Mouse (Mus musculus) CD4-positive, CD25-positive, alpha-beta regulatory T cell, adult 2 months (primary cell): ENCODE data around the gene Matn3.

Experiments
- DNase-seq: peaks from one replicate; pipeline ENCODE4 v3.0.0-alpha.2; 2012; ENCODE audit warnings: low read depth, low spot score

Gene Matn3

DNA sequence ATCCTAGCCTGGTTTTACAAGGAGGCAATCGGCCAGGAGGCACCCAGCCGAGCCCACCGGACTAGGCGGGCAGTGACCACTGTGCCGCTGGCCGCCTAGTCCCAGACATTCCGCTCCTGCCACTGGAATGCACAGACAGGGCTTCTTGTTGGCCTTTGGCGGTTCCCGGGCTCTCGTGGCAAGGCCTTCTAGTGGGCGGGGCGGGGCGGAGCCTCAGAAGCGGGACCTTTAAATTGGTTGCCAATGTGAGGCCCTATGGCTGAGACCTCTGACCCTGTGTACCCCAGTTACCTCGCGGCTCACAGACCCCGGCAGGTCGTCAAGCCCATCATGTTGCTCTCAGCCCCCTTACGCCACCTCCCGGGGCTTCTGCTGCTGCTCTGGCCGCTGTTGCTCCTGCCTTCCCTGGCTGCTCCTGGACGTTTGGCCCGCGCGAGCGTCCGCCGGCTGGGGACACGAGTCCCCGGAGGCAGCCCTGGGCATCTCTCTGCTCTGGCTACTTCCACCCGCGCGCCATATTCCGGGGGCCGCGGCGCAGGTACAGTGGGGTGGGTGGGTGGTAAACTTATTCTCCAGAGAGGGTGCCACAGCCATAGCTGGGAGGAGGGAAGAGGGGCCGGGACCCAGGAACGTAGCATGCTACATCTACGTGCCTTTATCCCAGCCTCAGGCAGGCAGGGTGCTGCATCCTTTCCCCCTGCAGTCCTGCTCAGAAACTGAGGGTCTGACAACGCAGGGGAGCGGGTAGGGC, at the start of gene Matn3:
Gene Matn3, plus strand, starts transcription at position 216 of the 751 bp plus-strand sequence.
- DNase-seq, result peak; percentile 58

DNA sequence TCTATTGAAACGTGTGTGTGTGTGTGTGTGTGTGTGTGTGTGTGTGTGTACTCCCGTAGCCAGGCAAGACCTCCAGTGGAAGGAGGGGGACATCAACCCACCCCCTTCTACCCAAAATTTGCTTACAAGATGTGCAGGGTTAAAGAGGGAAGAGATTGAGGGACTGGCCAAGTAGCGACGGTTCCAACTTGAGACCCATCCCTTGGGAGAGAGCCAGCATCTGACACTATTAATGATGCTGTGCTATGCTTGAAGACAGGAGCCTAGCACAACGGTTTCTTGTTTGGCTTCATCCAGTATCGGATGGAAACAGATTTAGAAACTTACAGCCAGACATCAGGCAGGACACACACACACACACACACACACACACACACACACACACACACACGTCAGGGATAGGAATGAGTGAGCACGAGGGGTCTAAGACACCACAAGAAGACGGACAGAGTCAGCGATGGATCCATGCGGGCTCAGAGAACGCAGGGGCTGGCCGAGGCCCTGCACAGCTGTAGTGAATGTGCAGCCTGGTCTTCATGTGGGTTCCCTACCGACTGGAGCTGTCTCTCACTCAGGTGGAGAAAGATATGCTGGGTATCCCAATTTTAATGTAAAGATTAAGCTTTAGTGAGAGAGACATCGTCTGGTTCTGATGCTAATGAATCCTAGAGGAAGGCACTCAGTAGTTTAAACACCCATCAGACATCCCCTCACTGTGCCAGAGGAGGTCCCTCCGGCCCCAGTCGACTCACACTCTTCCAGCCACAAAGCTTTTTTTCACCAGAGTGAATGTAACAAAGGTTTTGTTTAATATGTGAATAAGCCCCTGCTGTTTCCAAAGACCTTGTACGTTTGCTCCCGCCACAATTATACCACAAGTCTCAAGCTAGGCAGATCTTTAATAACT, 48.6 kb upstream of the Matn3 start:
- DNase-seq, result no peak

DNA sequence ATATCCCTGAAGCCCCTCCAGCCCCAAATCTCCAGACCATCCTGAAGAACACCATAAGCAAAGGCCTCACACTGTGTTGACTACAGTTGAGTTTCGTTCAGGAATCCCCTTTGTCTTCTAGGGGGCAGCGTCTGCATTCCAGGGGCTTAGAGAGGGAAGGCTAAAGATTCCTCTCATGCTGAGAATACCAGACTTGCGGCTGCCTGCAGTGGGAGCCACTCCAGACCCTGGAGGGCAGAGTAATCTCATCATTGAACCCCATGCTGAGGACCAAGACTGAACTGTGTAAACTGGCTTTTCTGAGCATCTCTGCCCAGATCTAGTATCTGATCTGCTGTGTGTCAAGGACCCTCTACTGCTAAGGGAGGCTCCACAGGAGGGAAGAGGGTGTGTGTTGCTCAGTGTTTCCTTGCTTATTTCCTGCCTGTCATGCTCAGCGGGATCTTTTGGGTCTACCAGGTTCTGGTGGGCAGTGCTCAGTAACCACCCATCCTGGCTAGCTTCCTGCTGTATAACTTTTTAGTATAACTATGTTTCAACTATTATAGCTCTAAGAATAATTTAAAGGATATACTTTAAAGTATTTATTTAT, 47.5 kb upstream of the Matn3 start:
- no peak for DNase-seq

DNA sequence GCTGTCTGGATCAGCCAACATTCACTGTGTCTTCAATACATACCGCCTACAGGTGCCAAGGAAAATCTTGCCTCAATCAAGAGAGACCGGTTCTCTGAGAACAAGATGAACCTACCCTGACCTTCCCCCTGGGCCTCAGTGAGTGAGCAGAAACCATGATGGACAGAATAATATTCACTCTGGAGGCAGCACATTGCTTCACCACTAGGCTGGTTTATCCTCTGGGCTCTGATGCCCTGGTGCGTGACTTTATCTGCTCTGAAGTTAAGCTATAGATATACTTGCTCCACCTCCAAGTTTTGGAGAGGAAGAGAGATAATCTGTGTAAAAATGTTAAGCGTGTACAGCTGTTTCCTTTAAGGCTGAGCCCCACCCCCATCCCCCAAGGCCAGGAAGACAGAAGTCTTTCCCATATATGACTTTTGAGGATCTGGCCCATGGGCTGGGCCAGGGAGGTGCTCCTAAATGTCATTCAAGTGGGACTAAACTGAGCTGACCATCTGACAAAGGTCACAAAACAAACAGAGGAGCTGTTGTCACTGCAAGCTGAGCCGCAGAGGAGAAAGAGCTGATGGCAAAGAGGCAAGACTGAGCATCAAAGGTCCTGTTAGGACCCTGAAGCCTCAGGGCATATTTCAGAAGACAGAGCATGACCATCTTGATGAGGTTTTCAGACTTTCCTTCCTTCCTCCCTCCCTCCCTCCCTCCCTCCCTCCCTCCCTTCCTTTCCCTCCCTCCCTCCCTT, 46.6 kb upstream of the Matn3 start:
- no peak for DNase-seq

DNA sequence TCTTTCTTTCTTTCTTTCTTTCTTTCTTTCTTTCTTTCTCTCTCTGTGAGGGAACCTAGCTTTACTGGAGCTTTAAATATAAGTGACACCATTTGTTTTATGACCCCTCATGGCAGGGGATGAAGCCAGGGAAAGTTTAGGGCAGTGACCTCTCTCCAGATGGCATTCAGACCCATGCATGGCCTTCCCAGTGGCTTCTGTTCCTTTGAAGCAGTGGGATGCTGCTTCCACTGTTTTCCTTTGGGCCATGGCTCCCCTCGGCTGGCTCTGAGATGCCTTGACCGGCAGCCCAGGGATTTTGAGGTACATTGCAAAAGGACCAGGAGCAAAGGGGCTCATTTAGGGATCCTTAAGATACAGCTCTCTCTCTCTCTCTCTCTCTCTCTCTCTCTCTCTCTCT, 45.8 kb upstream of the Matn3 start:
- DNase-seq, result no peak

DNA sequence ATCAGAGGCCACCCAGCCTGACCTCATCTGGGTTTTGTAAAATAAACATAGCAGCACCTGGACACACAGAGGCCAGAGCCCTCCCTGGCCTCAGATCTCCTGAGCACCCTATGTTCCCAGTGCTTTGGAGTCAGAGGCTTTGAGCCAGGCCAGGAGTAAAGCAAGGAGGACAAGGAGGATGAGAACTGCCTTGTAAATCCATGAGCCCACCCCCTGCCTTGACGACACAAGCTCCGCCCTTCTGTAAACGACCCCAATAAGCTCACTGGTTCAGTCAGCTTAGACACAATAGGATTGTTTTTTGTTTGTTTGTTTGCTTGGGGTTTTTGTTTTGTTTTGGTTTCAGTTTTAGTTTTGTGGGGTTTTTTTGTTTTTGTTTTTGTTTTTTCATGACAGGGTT, 45.2 kb upstream of the Matn3 start:
- DNase-seq, result no peak

DNA sequence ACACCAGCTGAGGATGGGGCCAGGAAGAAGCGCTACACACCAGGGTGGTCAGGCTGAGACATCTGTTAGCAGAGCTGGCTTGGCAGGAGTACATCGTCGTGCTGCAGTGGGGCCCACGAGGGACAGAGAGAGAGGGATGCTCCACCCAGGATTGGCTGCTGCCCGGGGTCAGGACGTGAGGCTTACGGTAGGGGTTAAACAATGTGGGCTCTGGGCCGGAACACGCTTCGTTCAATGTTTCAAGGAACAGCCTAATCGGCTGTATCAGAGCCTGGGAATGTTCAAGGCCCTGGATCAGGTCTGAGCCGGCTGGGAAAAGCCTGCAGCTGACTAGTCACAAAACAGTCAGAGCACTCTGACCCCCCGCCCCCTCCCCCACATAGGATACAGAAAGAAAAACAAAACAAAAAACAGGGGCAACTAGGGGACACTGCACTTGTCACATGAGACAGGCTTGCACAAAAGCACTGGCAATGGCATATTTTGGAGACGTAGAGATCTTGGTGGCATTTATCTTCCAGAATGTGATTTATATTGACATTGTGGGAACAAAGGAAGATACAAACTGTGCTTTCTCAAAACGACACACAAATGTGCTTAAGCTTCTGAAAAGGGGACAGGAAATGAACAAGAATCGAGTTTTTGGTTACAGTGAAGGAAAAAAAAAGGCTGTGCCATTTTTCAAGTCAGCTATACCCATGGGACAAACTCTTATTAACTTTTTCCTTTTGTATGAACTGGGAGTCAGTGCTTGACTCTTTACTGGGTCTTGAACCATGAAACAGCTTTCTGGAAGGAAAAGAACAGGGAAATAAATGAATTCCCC, 34.7 kb upstream of the Matn3 start:
- DNase-seq, result no peak

DNA sequence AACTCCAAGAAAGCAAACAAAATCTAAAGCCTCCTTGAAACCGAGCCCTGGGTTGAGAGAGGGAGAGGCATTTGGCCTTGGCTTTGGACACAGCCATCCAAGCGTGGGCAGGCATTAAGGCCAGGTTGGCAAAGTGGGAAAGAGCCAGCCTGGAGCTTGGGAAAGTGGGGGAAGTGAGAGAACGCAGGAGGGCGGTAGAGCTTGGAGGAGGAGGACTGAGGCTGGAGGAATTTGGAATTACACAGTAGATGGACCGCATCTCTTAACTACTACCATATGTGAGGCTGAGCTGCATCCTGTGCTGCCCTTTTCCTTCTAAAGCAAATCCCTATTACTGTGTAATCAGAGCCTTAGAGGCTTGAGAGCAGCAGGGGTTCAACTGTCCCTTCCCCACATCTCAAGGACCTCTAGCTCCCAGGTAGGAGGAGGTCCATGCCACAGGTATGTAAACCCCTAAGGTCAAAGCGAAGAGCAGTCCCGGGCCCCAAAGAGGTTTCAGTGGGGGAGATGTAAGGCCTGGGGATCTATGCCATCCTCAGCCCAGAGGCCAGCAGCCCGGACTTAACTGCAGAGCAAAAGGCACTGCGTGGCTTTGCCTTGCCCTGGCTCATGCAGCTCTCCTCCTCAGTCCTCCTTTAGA, 33.9 kb upstream of the Matn3 start:
- no peak for DNase-seq

DNA sequence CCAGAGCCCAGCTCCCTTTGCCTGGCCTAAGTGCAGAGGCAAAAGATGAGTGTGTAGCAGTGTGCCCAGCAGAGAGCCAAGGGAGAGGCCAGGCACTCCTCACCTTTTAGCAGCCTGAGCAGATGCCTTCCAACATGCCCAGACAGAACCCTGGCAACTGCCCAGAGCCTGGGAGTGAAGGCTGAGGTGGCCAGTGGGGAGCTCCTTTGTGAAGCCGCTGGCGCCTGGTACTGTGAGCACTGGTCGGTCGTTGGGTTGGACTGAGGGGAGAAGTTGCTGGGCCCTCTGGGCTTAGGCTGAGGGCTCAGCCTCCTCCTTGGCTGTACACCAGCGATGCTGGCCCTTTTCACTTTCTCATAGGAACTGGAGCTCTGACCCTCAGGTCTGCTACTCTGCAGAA, 31.4 kb upstream of the Matn3 start:
- no peak for DNase-seq

DNA sequence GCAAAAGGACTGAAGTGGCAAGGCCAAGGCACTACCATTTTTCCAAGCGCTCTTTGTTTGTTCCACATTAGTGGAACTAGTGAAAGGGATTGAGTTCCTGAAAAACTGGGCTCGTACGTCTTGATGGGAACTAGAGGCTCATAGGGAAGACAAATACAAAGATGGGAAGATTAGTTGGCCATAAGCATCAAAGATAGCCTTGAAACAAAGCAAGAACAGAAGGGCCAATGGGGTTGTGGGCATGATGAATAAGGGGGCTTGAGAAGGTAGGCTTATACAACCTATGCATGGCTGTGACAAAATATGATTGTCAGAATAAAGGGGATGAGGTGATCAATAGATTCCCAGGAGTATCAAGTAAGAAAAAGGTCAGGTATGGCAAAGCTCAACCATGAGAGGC, 28.5 kb upstream of the Matn3 start:
- DNase-seq, result no peak

DNA sequence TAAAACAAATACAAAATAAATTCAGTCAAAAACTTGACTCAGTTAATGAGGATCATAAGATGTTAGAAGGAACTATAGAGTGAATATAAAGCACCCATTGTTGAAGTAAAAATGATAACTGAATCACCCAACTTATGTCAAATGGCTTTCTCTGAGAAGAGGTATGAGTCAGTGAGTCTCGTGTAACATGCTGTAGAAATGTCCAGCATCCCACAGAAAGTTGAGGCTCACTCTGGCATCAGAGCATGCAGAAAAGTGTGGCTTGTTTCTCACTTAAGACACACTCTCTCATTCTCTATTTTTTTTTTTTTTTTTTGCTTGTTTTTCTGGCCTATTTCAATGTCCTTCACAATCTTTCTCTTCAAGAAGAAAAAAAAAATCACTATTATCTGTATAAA, 26.7 kb upstream of the Matn3 start:
- no peak for DNase-seq

DNA sequence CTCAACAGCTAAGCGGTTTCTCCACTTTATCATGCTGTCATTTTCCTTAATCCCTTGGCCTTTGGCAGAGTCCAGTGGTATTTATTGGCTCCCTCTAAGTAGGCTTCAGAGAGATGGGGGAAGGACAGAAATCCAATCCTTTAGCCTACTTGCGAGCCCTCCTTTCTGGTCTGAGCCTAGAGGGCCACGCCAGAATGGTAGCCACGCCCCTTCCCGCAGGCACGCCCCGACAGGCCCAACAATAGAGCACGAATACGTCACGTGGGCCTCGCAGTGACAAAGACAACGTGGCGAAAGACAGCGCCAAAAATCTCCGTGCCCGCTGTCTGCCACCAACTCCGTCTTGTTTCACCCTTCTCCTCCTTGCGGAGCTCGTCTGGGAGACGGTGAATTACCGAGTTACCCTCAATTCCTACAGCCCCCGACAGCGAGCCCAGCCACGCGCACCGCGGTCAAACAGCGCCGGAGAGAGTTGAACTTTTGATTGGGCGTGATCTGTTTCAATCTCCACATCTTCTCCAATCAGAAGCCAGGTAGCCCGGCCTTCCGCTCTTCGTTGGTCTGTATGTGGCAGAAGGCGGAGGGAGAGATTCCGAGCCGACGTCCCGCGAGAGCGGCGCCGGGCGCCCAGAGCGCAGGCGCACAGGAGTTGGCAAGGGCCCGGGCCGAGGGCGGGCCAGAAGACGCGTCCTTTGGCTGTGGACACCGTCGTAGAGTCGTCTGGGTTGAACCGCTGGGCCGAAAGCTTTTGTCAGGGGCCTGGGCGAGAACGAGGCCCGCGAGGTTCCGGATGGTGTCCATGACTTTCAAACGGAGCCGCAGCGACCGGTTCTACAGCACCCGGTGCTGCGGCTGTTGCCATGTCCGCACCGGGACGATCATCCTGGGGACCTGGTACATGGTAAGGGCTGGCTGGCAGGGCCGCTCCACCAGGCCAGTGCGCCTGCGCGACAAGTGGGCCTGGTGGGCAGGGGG, 26.0 kb upstream of the Matn3 start, which contains the start of gene Laptm4a:
Gene Laptm4a, plus strand, starts transcription at position 271 of the 975 bp plus-strand sequence.
- peak; percentile 98 for DNase-seq

DNA sequence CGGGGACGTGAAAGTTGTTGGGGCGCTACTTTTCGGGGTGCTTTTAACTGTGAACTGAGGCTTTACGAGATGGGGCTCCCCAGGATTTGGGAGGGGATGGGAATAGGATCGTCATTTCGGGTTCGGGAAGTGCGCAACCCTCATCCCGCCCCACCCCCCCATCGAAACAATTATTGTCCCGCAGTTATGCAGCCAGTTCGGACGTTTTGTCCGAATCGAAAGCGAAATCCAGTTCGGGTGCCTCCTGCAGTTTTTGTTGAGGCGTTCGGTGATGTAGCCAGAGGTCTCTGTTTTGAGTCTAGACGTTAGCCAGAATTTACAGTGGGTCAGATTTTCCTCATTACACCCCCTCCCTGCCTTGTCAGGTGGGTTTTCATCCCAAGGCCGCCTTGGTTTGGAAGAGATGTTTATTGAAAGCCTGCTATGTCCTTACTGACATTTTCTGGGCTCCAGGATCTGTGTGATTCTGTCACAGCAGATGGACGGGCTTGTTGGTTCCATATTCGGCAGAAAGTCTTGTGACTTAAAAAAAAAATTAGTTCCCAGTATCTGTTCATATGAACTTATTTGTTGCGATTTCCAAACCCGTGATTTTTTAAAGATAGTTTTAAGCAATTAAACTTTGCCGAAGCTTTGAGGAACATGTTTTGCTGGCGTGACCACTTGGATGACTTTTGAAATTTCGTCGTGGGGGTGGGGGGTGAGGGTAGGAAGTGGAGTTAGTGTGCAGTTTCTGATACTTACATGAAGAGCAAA, 25.2 kb upstream of the Matn3 start:
- DNase-seq, result peak; percentile 36

DNA sequence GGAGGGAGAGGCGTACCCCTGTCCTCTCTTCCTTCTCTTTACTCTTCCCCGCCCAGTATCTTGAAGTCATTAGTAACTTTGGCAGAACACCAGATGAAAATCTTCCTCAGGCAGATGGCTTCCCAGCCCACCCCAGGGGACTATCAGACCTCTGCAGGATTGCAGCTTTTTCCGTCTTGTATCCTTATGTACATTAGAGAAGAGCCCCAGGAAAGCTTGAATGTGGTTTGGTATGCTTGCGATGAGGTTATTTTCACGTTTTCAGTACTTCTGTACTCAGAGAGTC, 24.7 kb upstream of the Matn3 start:
- DNase-seq, result no peak

DNA sequence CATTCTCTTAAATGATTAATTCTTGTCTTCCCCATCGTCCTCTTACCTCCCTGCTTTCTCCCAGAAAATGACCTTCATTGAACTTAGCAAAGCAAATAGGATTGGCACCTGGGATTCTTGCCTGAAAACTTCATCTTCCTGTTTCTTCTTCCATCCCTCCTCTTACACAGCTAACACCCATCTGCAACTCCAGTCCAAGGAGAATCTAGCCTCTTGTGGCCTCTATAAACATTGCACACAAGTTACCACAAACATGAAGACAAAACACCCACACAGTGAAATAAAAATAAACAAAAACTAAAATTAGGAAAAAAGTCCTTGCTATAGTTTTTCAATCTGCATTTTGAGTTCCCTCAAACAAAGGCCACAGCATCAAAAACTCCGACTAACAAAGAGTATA, 24.1 kb upstream of the Matn3 start:
- DNase-seq, result no peak

DNA sequence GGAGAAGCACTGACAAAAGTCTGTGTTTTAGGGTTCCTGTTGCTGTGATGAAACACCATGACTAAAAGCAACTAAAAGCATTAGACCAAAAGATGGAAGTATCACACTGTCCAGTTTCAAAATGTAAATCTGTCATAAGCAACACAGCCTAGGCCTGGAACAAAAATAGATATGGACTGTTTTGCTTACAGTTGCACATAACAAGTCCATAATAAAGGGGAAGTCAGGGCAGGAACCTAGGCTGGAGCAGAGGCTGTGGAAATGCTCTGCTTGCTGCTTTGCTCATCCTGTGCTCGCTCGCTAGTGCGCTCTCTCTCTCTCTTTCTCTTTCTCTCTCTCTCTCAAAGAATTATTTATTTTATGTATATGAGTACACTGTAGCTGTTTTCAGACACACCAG, 20.1 kb upstream of the Matn3 start:
- DNase-seq, result no peak

DNA sequence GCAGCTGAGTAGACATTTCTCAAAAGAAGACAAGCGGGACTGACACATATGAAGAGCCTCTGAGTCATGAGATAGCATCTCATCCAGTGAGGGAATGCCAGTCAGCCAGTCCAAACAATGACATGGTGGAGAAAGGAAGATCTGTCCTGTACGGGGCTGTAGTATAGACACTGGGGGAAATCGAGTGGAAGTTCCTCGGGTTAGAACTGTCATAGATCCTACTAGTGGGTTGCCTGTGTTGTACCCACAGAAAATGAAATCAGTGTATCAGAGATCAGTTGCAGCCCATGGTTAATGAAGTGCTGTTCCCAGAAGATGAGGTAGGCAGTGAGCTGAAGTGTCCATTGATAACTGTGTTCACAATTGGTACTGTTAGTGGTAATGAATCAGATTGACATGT, 19.0 kb upstream of the Matn3 start:
- DNase-seq, result no peak

DNA sequence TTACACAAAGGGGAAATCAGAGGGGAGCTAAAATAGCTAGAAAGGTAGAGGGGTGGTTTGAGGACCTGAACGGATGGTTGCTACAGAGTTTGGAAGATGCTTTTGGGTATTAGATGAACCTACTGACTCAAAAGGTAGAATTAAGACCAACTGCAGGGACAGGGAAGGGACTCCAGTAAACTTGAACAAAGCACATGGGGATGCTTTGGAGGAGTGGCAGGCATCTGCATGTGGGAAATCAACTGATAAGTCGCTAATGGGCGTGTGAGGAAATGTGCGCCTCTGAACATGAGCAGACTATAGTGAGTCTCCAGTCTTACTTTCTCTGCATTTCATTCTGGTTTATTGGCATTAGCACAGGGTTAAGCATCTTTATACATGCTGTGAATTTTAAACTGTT, 16.6 kb upstream of the Matn3 start:
- no peak for DNase-seq

DNA sequence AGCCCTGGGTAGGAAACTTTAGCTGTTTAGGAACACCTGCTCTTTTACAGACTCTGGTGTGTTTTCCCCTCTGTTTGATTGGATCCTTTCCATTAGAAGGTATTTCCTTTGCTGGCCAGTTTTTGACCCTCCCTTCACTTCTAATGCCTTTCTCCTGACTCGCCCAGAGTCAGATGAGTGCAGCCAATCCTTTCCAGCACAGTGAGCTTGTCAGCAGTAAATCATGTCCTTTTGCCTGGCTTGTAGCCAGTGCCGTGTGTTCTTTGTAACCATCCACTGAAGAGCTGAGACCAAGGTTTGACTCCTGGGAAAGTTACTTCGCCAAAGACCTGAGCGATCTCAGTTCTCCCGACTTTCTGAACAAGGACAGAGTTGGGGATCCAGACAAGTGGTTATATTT, 12.4 kb upstream of the Matn3 start:
- DNase-seq, result no peak
